ENCODE assay signal across 9 mouse cellular contexts in the genomic region with DNA sequence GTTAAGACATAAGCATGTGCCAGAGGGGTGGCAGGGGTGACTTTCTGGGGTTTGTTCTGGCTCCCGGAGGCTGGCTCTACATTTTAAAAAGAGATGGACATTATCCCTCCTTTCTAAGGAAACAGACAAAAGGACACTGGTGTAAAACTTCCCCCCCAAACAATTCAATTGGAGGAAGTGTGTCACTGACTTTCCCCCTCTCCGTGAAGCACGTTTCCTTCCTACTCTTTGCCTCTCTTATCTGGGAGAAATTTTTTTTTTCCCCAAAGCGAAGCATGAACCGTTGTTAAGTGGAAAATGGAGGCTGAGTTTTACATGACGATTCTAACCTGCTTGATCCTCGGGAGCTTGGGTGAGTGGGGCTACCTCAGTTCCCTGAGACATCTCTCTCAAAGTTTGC. TPM values are rescaled to one million over a fixed set of nuclear protein-coding genes. Genes with fewer than 3 reads are reported as not detected.
A peak's percentile ranks its signal among the peaks of the same experiment; 100 is the strongest.
DNase-seq lines count a peak whose midpoint lies in the region; ATAC-seq lines count a peak whose summit lies in the region.
"Had no signal": no experiment of that assay in that cellular context is flagged by ENCODE, and none has a peak within 500 bp of the region (broad histone marks: within the 10 kb centered on the region; RNA-seq: fewer than 3 reads in every experiment).

A gene (plus strand): TSS at position 244 of the 400 bp plus-strand sequence.

- ATAC-seq in kidney, embryonic 15.5 days (replicated peaks; ENCODE audit: low FRiP score): no peak
- ATAC-seq in intestine, embryonic 16.5 days: no peak
- no peak for ATAC-seq in erythroblast, adult 5-6 weeks (replicated peaks; ENCODE audit: low FRiP score, poor library complexity, severe bottlenecking)
- ATAC-seq in forebrain, embryonic 15.5 days (replicated peaks): no peak

- H3K4me2 ChIP-seq in kidney, embryonic 15.5 days: 0 out of 2 replicates have a peak within 1 kb of the TSS, but pooled peaks have one; percentile 22
- no peak within 1 kb of the TSS for H3K4me2 ChIP-seq in intestine, embryonic 16.5 days (ENCODE audit: low read depth, low read length)
- no peak within 1 kb of the TSS for H3K4me2 ChIP-seq in forebrain, embryonic 15.5 days (replicated peaks)

- no peaks in the 10 kb centered on the region for H3K27me3 ChIP-seq in kidney, embryonic 15.5 days
- H3K27me3 ChIP-seq in intestine, embryonic 16.5 days (replicated peaks; ENCODE audit: control insufficient read depth, insufficient read depth, low read length): no peaks in the 10 kb centered on the region
- H3K27me3 ChIP-seq in forebrain, embryonic 15.5 days: no peaks in the 10 kb centered on the region

- DNase-seq in kidney, adult 9 months: no peak
- DNase-seq in adrenal gland, adult 8-10 months: no peak
- DNase-seq in gastrocnemius, postnatal 4 days (ENCODE audit: low spot score in 2 of 2): no peak
- DNase-seq in ovary, postnatal 14 days (ENCODE audit: low spot score): no peak
- DNase-seq: kidney, postnatal 25 days had no signal

- peak within 1 kb of the TSS; percentile 30 for H3K4me3 ChIP-seq in kidney, embryonic 15.5 days (replicated peaks)
- peak within 1 kb of the TSS; percentile 3; the same call in 1 of the 2 replicates for H3K4me3 ChIP-seq in intestine, embryonic 16.5 days (ENCODE audit: low read length)
- H3K4me3 ChIP-seq in forebrain, embryonic 15.5 days: no peak within 1 kb of the TSS

- H3K36me3 ChIP-seq in kidney, embryonic 15.5 days: no peaks in the 10 kb centered on the region
- H3K36me3 ChIP-seq in intestine, embryonic 16.5 days (ENCODE audit: control insufficient read depth, insufficient read depth, low read length): no peaks in the 10 kb centered on the region
- no peaks in the 10 kb centered on the region for H3K36me3 ChIP-seq in forebrain, embryonic 15.5 days

- no peak within 1 kb of the TSS for H3K9ac ChIP-seq in kidney, embryonic 15.5 days
- no peak within 1 kb of the TSS for H3K9ac ChIP-seq in intestine, embryonic 16.5 days (ENCODE audit: low read depth, low read length)
- H3K9ac ChIP-seq in forebrain, embryonic 15.5 days (replicated peaks): no peak within 1 kb of the TSS

- H3K9me3 ChIP-seq in kidney, embryonic 15.5 days (replicated peaks): no peaks in the 10 kb centered on the region
- H3K9me3 ChIP-seq in intestine, embryonic 16.5 days (ENCODE audit: control insufficient read depth, low read length): no peaks in the 10 kb centered on the region
- H3K9me3 ChIP-seq in forebrain, embryonic 15.5 days: no peaks in the 10 kb centered on the region

- WGBS in kidney, embryonic 15.5 days: 71% methylated on average over 7 of the region's 7 CpGs
- 62% methylated on average over 7 of the region's 7 CpGs for WGBS in intestine, embryonic 16.5 days
- 74% methylated on average over 7 of the region's 7 CpGs for WGBS in forebrain, embryonic 15.5 days

- H3K27ac ChIP-seq in kidney, embryonic 15.5 days: peak within 1 kb of the TSS; percentile 52; the same call in 1 of the 2 replicates
- H3K27ac ChIP-seq in intestine, embryonic 16.5 days (ENCODE audit: low read length): no peak within 1 kb of the TSS
- no peak within 1 kb of the TSS for H3K27ac ChIP-seq in forebrain, embryonic 15.5 days (replicated peaks)

- H3K4me1 ChIP-seq in kidney, embryonic 15.5 days: peaks cover 5% of the 10 kb centered on the region
- no peaks in the 10 kb centered on the region for H3K4me1 ChIP-seq in intestine, embryonic 16.5 days (ENCODE audit: control insufficient read depth, insufficient read depth, low read length)
- no peaks in the 10 kb centered on the region for H3K4me1 ChIP-seq in forebrain, embryonic 15.5 days

RNA-seq across cellular contexts. Expression of the gene that starts here (rescaled TPM):
- polyA plus RNA-seq in kidney, embryonic 15.5 days (2015; fragmentation: Nextera tagmentation; extraction: Ambion mirVana): 7.2 and 7.4 TPM in 2 replicates
- total RNA-seq in adrenal gland, adult 8-10 months (2022): 10 to 100 TPM; 40.5 to 66.0 (median 57.0) TPM
- 10 to 100 TPM; 30.6 to 33.2 TPM for total RNA-seq in gastrocnemius, postnatal 4 days (2021)
- 3.2 and 4.4 TPM in 2 replicates for polyA plus RNA-seq in intestine, embryonic 16.5 days (2015; fragmentation: Nextera tagmentation; extraction: Ambion mirVana)
- total RNA-seq in erythroblast, adult 5-6 weeks (2015; ENCODE audit: low replicate concordance): not detected in 2 replicates
- total RNA-seq in erythroblast, adult 5-6 weeks (2017; ENCODE audit: low replicate concordance): not detected in 2 replicates
- polyA plus RNA-seq in forebrain, embryonic 15.5 days (2015; fragmentation: Nextera tagmentation; extraction: Ambion mirVana): 2.4 and 2.5 TPM in 2 replicates

Comparison
In these comparisons a context has a peak if more than half of its experiments do, and no peak if none do; other contexts are left out.
1. RNA of the gene that starts here (total RNA-seq): 40.5 to 66.0 TPM in adrenal gland, adult 8-10 months and 30.6 to 33.2 TPM in gastrocnemius, postnatal 4 days; not detected in erythroblast, adult 5-6 weeks; every median in the first group is over 10 times any median in the second.